In the genomic region with DNA sequence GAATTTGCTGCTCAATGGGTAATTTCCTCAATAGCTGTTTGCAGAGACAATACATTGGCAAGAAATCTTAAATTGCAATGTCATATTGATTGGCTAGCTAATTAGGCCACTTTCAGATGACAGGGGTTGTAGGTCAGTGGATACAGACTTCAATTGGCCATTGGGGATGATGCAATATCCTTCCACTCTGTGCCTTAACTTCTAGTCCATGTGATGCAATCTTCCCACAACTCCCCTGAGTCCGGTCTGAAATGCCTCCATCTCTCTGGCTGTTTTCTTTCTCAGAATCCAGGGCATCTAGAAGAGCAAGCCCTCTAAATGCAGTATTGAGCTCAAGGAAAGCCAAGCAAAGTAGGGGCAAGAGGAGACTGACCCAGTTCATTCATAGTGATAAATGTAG, we compare ENCODE assay signal across 19 mouse cellular contexts.
DNase-seq lines count a peak whose midpoint lies in the region; ATAC-seq and TF ChIP-seq lines count a peak whose summit lies in the region.
"Had no signal": no experiment of that assay in that cellular context is flagged by ENCODE, and none has a peak within 500 bp of the region (broad histone marks: within the 10 kb centered on the region; RNA-seq: fewer than 3 reads in every experiment).

No protein-coding gene starts in this region.

- no peak for TF ChIP-seq CTCF in embryonic fibroblast, embryonic 13.5 days (IDR thresholded peaks at IDR 0.05; ENCODE audit: borderline replicate concordance, insufficient read depth, low read length)

- ATAC-seq in cerebellum, adult (ENCODE audit: insufficient number of reproducible peaks, low FRiP score, low TSS enrichment), result no peak
- ATAC-seq: forebrain, postnatal 0 days had no signal

- H3K27ac ChIP-seq in embryonic fibroblast, embryonic 13.5 days (ENCODE audit: insufficient read depth, low read length), result peak overlapping the region; percentile 50; the same call in 1 of the 2 replicates
- H3K27ac ChIP-seq: embryonic facial prominence, embryonic 10.5 days; hindbrain, embryonic 15.5 days; limb, embryonic 10.5 days; liver, embryonic 14.5 days; midbrain, embryonic 10.5 days; stomach, embryonic 15.5 days had no signal

- H3K4me3 ChIP-seq in embryonic fibroblast, embryonic 13.5 days (ENCODE audit: insufficient read depth, low read length), result no peak overlapping the region
- H3K4me3 ChIP-seq: embryonic facial prominence, embryonic 10.5 days; hindbrain, embryonic 15.5 days; limb, embryonic 10.5 days; midbrain, embryonic 10.5 days; stomach, embryonic 15.5 days had no signal

- no peak for TF ChIP-seq POLR2A in embryonic fibroblast, embryonic 13.5 days (IDR thresholded peaks at IDR 0.05; ENCODE audit: low read depth, low read length)

- peak; percentile 35 for DNase-seq in adrenal gland, postnatal 14 days
- DNase-seq in adrenal gland, postnatal 4 days (ENCODE audit: low spot score in 2 of 2), result no peak
- peak; percentile 82 for DNase-seq in 3T3-L1 (ENCODE audit: low read depth, low spot score)
- peak; percentile 13 to 22 for DNase-seq in heart, postnatal 10 days
- DNase-seq in urinary bladder, postnatal 10 days (ENCODE audit: low spot score), result no peak
- DNase-seq in embryo, embryonic 11 days, result no peak
- DNase-seq: adrenal gland, adult 8-10 months; cerebellum, postnatal 25 days; forebrain, postnatal 0 days; kidney, adult 18-20 months; kidney, postnatal 36 days had no signal

- intact Hi-C loops in heart, postnatal 10 days (cut with DNase I), result no loop called here

- H3K4me1 ChIP-seq in embryonic fibroblast, embryonic 13.5 days (ENCODE audit: control insufficient read depth, insufficient read depth, low read length), result peaks cover 6% of the 10 kb centered on the region
- H3K4me1 ChIP-seq: embryonic facial prominence, embryonic 10.5 days; hindbrain, embryonic 15.5 days; midbrain, embryonic 10.5 days; stomach, embryonic 15.5 days had no signal

Comparison
In these comparisons a context has a peak if more than half of its experiments do, and no peak if none do; other contexts are left out.
1. DNase-seq: peak in adrenal gland, postnatal 14 days (single experiment), 3T3-L1 (single experiment) and heart, postnatal 10 days (2 of 2); none in adrenal gland, postnatal 4 days (0 of 2), urinary bladder, postnatal 10 days (single experiment) and embryo, embryonic 11 days (single experiment).